Mouse (Mus musculus): ENCODE results near the gene Daam1. TPM values are rescaled to one million over a fixed set of nuclear protein-coding genes. Genes with fewer than 3 reads are reported as not detected.
A peak's percentile ranks its signal among the peaks of the same experiment; 100 is the strongest.

The Daam1 gene
- polyA plus RNA-seq, 1 experiment from 2014 or later = 5.3 TPM

DNA sequence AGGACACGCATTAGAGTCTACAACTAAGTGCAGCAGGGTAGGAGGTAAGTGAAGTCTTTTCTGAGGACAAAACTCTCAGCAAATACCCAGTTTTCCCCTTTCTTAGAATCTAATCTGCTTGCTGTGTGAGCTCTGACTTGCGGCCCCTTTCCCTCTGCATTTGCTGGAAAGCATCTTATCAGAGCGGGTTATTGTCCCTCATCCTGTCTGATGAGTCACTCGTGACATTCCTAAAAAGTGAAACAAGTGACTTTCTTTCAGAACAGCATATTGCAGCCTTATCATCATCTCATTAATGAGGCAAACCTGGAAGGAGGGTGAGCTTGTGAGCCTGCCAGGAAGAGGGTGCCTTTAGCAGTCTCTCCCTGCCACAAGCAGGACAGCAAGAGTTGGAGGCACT is 68.7 kb downstream of the Daam1 start:
- no peaks in the 10 kb centered on the region; the same call in 1 of the 2 replicates for H3K4me1 ChIP-seq (replicated peaks; ENCODE audit: control insufficient read depth, insufficient read depth, low read length)
- no peaks in the 10 kb centered on the region for H3K9me3 ChIP-seq (ENCODE audit: control insufficient read depth)
- H3K4me2 ChIP-seq (replicated peaks; ENCODE audit: low read depth) = no peak overlapping the region
- no peak for TF ChIP-seq CTCF (IDR thresholded peaks at IDR 0.05; ENCODE audit: low read depth)
- H3K27me3 ChIP-seq (replicated peaks; ENCODE audit: control insufficient read depth, insufficient read depth, low read length) = no peaks in the 10 kb centered on the region
- H3K27ac ChIP-seq (ENCODE audit: low read depth, low read length) = peak overlapping the region; percentile 58
- H3K36me3 ChIP-seq (ENCODE audit: control insufficient read depth, insufficient read depth) = peaks cover 30% of the 10 kb centered on the region
- no peak overlapping the region for H3K4me3 ChIP-seq (ENCODE audit: low read depth, low read length)
- no peak overlapping the region for H3K9ac ChIP-seq (ENCODE audit: low read depth, low read length)
- 57% methylated on average over 4 of the region's 4 CpGs for WGBS
- no peak for ATAC-seq

DNA sequence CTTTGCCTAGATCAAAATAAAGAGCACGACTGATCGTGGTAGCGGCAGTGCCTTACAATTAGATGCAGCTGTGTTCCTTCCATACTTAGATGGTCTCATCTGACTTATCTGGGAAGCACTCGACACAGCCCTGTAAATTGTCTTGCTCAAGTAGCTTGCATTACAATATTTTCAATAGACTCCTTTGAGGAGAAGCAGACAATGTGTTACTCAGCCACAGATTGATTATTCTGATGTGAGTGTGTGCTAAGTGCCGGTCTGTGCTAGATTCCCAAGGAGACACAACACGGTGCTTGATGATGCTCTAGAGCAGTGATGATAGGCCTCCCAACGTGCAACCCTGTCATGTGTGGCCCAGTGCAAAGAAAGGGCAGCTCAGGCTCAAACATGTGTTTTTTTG is 70.3 kb downstream of the Daam1 start:
- WGBS = 85% methylated on average over 7 of the region's 7 CpGs
- no peaks in the 10 kb centered on the region for H3K27me3 ChIP-seq (replicated peaks; ENCODE audit: control insufficient read depth, insufficient read depth, low read length)
- H3K4me3 ChIP-seq (ENCODE audit: low read depth, low read length) = no peak overlapping the region
- peaks cover 27% of the 10 kb centered on the region for H3K36me3 ChIP-seq (ENCODE audit: control insufficient read depth, insufficient read depth)
- no peak for ATAC-seq
- no peak overlapping the region for H3K4me2 ChIP-seq (replicated peaks; ENCODE audit: low read depth)
- TF ChIP-seq CTCF (IDR thresholded peaks at IDR 0.05; ENCODE audit: low read depth) = no peak
- H3K27ac ChIP-seq (ENCODE audit: low read depth, low read length) = no peak overlapping the region
- H3K9ac ChIP-seq (ENCODE audit: low read depth, low read length) = no peak overlapping the region
- H3K9me3 ChIP-seq (ENCODE audit: control insufficient read depth) = no peaks in the 10 kb centered on the region
- peaks cover 3% of the 10 kb centered on the region; the same call in 1 of the 2 replicates for H3K4me1 ChIP-seq (replicated peaks; ENCODE audit: control insufficient read depth, insufficient read depth, low read length)

DNA sequence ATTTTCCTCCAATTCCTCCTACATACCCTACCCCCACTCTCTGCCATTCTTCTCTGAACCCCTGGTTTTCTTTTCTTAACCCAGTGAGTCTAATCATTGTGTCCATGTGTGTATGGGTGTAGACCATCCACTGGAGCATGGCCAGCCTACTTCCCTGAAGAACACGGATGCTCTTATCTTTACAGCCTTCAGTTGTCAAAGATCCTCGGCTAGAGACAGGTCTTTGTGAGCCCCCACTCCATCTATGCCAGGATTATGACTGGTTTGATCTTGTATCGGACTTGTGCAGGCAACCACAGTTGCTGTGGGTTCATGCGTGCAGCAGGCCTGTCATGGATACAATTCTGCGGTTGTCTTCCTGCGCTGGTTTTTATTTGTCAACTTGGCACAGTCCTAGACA is 71.0 kb downstream of the Daam1 start:
- WGBS = 82% methylated on average over 6 of the region's 6 CpGs
- Histone ChIP-seq H3K4me3 (ENCODE audit: low read depth, low read length) (no peak overlapping the region), H3K4me1 (replicated peaks; ENCODE audit: control insufficient read depth, insufficient read depth, low read length) (peaks cover 5% of the 10 kb centered on the region; the same call in 1 of the 2 replicates), H3K27ac (ENCODE audit: low read depth, low read length) (no peak overlapping the region), H3K36me3 (ENCODE audit: control insufficient read depth, insufficient read depth) (peaks cover 20% of the 10 kb centered on the region), H3K9me3 (ENCODE audit: control insufficient read depth) (no peaks in the 10 kb centered on the region), H3K27me3 (replicated peaks; ENCODE audit: control insufficient read depth, insufficient read depth, low read length) (no peaks in the 10 kb centered on the region), H3K4me2 (replicated peaks; ENCODE audit: low read depth) (no peak overlapping the region), H3K9ac (ENCODE audit: low read depth, low read length) (no peak overlapping the region)
- TF ChIP-seq CTCF (IDR thresholded peaks at IDR 0.05; ENCODE audit: low read depth) = no peak
- no peak for ATAC-seq

DNA sequence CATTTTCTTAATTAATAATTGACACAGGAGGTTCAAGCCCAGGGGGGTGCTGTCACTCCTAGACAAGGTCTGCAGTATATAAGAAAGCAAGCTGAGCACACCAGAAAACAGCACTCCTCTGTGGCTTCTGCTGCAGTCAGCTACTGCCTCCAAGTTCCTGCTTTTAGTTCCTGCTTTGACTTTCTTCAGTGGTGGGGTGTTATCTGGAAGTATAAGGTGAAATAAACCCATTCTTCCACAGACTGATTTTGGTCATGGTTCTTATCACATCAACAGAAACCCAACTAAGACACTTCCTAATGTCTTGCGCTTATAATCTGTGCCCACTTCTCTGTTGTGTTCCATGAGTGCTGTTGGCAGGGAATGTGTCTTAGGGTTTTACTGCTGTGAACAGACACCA is 71.4 kb downstream of the Daam1 start:
- Histone ChIP-seq H3K4me1 (replicated peaks; ENCODE audit: control insufficient read depth, insufficient read depth, low read length) (peaks cover 7% of the 10 kb centered on the region; the same call in 1 of the 2 replicates), H3K4me3 (ENCODE audit: low read depth, low read length) (no peak overlapping the region), H3K9me3 (ENCODE audit: control insufficient read depth) (no peaks in the 10 kb centered on the region), H3K9ac (ENCODE audit: low read depth, low read length) (no peak overlapping the region), H3K27ac (ENCODE audit: low read depth, low read length) (no peak overlapping the region), H3K4me2 (replicated peaks; ENCODE audit: low read depth) (no peak overlapping the region), H3K36me3 (ENCODE audit: control insufficient read depth, insufficient read depth) (peaks cover 17% of the 10 kb centered on the region), H3K27me3 (replicated peaks; ENCODE audit: control insufficient read depth, insufficient read depth, low read length) (no peaks in the 10 kb centered on the region)
- no peak for TF ChIP-seq CTCF (IDR thresholded peaks at IDR 0.05; ENCODE audit: low read depth)
- no peak for ATAC-seq
- WGBS = 100% methylated on average over 1 of the region's 1 CpGs

DNA sequence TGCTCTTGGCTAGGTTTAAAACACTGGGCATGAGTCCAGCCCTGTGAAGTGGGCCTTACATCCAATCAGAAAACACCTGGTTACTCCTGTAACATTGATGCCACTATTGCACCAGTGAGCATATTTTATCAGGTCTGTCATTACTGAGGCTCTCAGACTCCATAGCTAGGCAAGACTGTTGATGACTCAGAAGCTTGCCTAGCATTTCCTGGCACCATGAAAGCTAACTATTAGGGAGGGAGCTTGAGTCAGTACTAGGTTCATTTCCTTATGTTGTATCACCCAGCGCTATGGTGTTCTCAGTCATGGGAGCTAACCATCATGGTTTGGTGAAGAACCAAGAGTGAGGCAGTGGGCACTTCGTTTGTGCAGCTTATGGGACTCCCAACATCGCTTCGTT is 72.3 kb downstream of the Daam1 start:
- H3K27ac ChIP-seq (ENCODE audit: low read depth, low read length) = peak overlapping the region; percentile 16
- H3K9me3 ChIP-seq (ENCODE audit: control insufficient read depth) = no peaks in the 10 kb centered on the region
- H3K4me1 ChIP-seq (replicated peaks; ENCODE audit: control insufficient read depth, insufficient read depth, low read length) = peaks cover 7% of the 10 kb centered on the region; the same call in 1 of the 2 replicates
- no peaks in the 10 kb centered on the region for H3K27me3 ChIP-seq (replicated peaks; ENCODE audit: control insufficient read depth, insufficient read depth, low read length)
- peak; percentile 25; the same call in 1 of the 2 replicates for ATAC-seq
- peaks cover 13% of the 10 kb centered on the region for H3K36me3 ChIP-seq (ENCODE audit: control insufficient read depth, insufficient read depth)
- no peak overlapping the region for H3K4me2 ChIP-seq (replicated peaks; ENCODE audit: low read depth)
- H3K4me3 ChIP-seq (ENCODE audit: low read depth, low read length) = no peak overlapping the region
- 90% methylated on average over 4 of the region's 4 CpGs for WGBS
- no peak overlapping the region for H3K9ac ChIP-seq (ENCODE audit: low read depth, low read length)
- no peak for TF ChIP-seq CTCF (IDR thresholded peaks at IDR 0.05; ENCODE audit: low read depth)

DNA sequence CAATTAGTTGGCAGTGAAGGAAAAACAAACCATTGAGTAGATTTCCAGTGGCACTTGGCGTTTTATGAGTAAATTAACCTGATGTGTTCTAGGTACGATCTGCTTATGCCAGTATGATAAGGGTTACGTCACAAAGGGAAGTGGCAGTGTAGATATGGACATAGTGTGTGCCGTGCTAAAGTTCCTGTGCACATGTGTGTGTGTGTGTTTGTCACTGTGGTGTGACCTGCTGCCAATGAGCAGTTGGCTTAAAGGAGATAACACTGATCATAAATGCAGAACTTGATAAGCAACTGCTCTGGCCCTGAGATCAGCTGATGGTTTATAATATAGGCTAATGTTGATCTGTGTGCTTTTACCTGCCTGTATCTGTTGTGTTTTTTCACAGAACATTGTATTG is 73.4 kb downstream of the Daam1 start:
- Histone ChIP-seq H3K9ac (ENCODE audit: low read depth, low read length) (no peak overlapping the region), H3K27me3 (replicated peaks; ENCODE audit: control insufficient read depth, insufficient read depth, low read length) (no peaks in the 10 kb centered on the region), H3K27ac (ENCODE audit: low read depth, low read length) (peak overlapping the region; percentile 61; the same call in 1 of the 2 replicates), H3K4me1 (replicated peaks; ENCODE audit: control insufficient read depth, insufficient read depth, low read length) (peaks cover 7% of the 10 kb centered on the region; the same call in 1 of the 2 replicates), H3K4me3 (ENCODE audit: low read depth, low read length) (no peak overlapping the region), H3K36me3 (ENCODE audit: control insufficient read depth, insufficient read depth) (peaks cover 13% of the 10 kb centered on the region), H3K9me3 (ENCODE audit: control insufficient read depth) (no peaks in the 10 kb centered on the region), H3K4me2 (replicated peaks; ENCODE audit: low read depth) (no peak overlapping the region)
- no peak for TF ChIP-seq CTCF (IDR thresholded peaks at IDR 0.05; ENCODE audit: low read depth)
- 42% methylated on average over 4 of the region's 4 CpGs for whole genome bisulfite sequencing
- peak; percentile 96 for ATAC-seq

DNA sequence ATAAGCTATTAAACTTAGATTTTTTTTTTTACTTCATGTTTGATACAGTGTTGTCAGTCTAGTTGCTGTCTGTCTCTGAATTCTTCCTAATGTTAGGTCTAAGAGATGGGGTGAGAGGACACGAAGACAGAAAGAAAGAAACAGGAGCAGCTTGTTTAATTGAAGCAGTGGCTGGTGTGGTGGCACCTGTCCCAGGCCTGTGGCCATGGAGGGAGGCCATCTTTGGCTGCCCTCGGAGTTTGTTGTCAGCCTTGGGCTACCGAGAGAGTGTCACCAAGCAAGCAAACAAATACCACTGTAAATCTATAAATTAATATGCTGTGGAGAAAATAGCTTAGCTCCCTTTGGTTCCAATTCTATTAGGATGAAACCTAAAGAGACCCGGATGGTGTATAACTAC is 74.0 kb downstream of the Daam1 start:
- no peaks in the 10 kb centered on the region for H3K27me3 ChIP-seq (replicated peaks; ENCODE audit: control insufficient read depth, insufficient read depth, low read length)
- H3K27ac ChIP-seq (ENCODE audit: low read depth, low read length) = peak overlapping the region; percentile 46; the same call in 1 of the 2 replicates
- peaks cover 13% of the 10 kb centered on the region for H3K36me3 ChIP-seq (ENCODE audit: control insufficient read depth, insufficient read depth)
- no peak for ATAC-seq
- H3K9ac ChIP-seq (ENCODE audit: low read depth, low read length) = no peak overlapping the region
- H3K4me3 ChIP-seq (ENCODE audit: low read depth, low read length) = no peak overlapping the region
- H3K4me1 ChIP-seq (replicated peaks; ENCODE audit: control insufficient read depth, insufficient read depth, low read length) = peaks cover 7% of the 10 kb centered on the region; the same call in 1 of the 2 replicates
- WGBS = 90% methylated on average over 4 of the region's 4 CpGs
- H3K9me3 ChIP-seq (ENCODE audit: control insufficient read depth) = no peaks in the 10 kb centered on the region
- no peak for TF ChIP-seq CTCF (IDR thresholded peaks at IDR 0.05; ENCODE audit: low read depth)
- H3K4me2 ChIP-seq (replicated peaks; ENCODE audit: low read depth) = no peak overlapping the region

All from intestine, postnatal 0 days (tissue).